Mouse (Mus musculus) stomach, postnatal 0 days (tissue): ENCODE data around the gene Hrnr. TPM values are rescaled to one million over a fixed set of nuclear protein-coding genes. Genes with fewer than 3 reads are reported as not detected.

ENCODE experiments used
- ATAC-seq: fragments of 200-750 bp; cut with Nextera tagmentation; 2 replicates; pipeline ENCODE4 v1.8.0; 2017; ENCODE audit not compliant: low FRiP score, low TSS enrichment
- DNase-seq: peaks from one replicate; pipeline ENCODE4 v3.0.0-alpha.2; 2016; ENCODE audit warnings: low spot score
- H3K27ac ChIP-seq: fragments of 300-500 bp; sonication (generic); replicated peaks from 2 replicates; pipeline ENCODE4 v1.5.1; 2014; ENCODE audit warnings: mild to moderate bottlenecking, control low read depth
- H3K27me3 ChIP-seq: fragments of 300-500 bp; sonication (generic); 2 replicates; pipeline ENCODE4 v1.6.1; 2014; ENCODE audit warnings: low read length; ENCODE audit not compliant: control insufficient read depth, insufficient read depth
- H3K36me3 ChIP-seq: fragments of 300-500 bp; sonication (generic); 2 replicates; pipeline ENCODE4 v1.6.1; 2014; ENCODE audit warnings: low read length, mixed read lengths; ENCODE audit not compliant: control insufficient read depth, insufficient read depth
- H3K4me1 ChIP-seq: fragments of 300-500 bp; sonication (generic); replicated peaks from 2 replicates; pipeline ENCODE4 v1.6.1; 2014; ENCODE audit warnings: antibody characterized with exemption; ENCODE audit not compliant: control insufficient read depth, insufficient read depth
- H3K4me2 ChIP-seq: fragments of 300-500 bp; sonication (generic); replicated peaks from 2 replicates; pipeline ENCODE4 v1.6.1; 2014; ENCODE audit warnings: low read depth, mild to moderate bottlenecking, control low read depth, moderate library complexity
- H3K4me3 ChIP-seq: fragments of 300-500 bp; sonication (generic); 2 replicates; pipeline ENCODE4 v1.5.1; 2014; ENCODE audit warnings: low read depth, low read length, control low read depth
- H3K9ac ChIP-seq: fragments of 300-500 bp; sonication (generic); 2 replicates; pipeline ENCODE4 v1.6.1; 2014; ENCODE audit warnings: mild to moderate bottlenecking, low read length, control low read depth, mixed read lengths
- H3K9me3 ChIP-seq: fragments of 300-500 bp; sonication (generic); 2 replicates; pipeline ENCODE4 v1.6.1; 2016; ENCODE audit warnings: low read length; ENCODE audit not compliant: control insufficient read depth
- CTCF ChIP-seq: IDR thresholded peaks from 2 replicates; pipeline ENCODE4 v1.5.1; 2016; ENCODE audit warnings: antibody characterized with exemption, low read depth, mild to moderate bottlenecking, moderate library complexity
- EP300 ChIP-seq: optimal IDR thresholded peaks from 2 replicates; pipeline ENCODE3; 2016; ENCODE audit warnings: antibody characterized with exemption
- WGBS: fragments of 180-500 bp; shearing (Covaris S2); extraction: QIAGEN DNeasy Blood & Tissue Kit; methylation state at CpG from one replicate; pipeline ENCODE4 v1.1.7; 2014; 5-methylcytosine and 5-hydroxymethylcytosine counted together
- polyA plus RNA-seq: library from polyadenylated mRNA; unstranded; fragments of >200 nt; fragmentation: Nextera tagmentation; extraction: Ambion mirVana; gene quantifications from 2 replicates; pipeline ENCODE4 v1.2.1, GENCODE M21; 2015

Gene Hrnr
- polyA plus RNA-seq, 1 experiment from 2014 or later = 60.2 TPM

DNA sequence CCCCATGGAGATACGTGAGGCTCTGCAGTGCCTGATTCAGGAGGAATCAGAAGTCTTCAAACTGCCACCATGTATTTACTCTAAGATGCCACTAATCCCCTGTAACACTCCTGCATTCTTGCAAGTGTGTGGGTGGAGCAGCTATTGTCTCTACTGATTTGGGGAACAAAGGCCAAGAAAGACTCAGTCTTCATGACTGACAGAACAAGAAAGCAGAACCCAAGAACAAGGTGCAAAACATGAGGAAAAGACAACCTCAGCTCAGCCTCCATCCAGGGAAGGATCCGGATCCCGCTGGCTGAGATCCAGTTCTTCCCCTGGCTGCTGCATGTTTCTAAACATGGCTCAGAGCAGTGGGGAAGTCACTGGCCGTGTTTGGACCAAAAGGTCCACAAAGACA lies 58.6 kb downstream of the Hrnr start:
- Histone ChIP-seq H3K4me1 (no peaks in the 10 kb centered on the region), H3K27me3 (no peaks in the 10 kb centered on the region), H3K4me2 (no peak overlapping the region), H3K27ac (no peak overlapping the region), H3K36me3 (no peaks in the 10 kb centered on the region), H3K9ac (no peak overlapping the region), H3K9me3 (no peaks in the 10 kb centered on the region), H3K4me3 (no peak overlapping the region)
- DNase-seq (no peak), ATAC-seq (no peak)
- 45% methylated on average over 4 of the region's 4 CpGs for WGBS
- TF ChIP-seq EP300 (no peak), CTCF (no peak)

Other genes starting within 250 kb of the Hrnr start
- gene Crnn, start 175.0 kb upstream of the Hrnr start, polyA plus RNA-seq = 3.3 and 3.7 TPM in 2 replicates
- gene Flg2, start 122.5 kb upstream of the Hrnr start, polyA plus RNA-seq = 0.17 and 0.29 TPM in 2 replicates
- 551 and 597 TPM in 2 replicates for gene Flg, start 46.2 kb upstream of the Hrnr start, polyA plus RNA-seq
- 181 and 233 TPM in 2 replicates for gene Rptn, start 74.0 kb downstream of the Hrnr start, polyA plus RNA-seq
- 0.86 and 1.1 TPM in 2 replicates for gene Tchh, start 122.6 kb downstream of the Hrnr start, polyA plus RNA-seq
- not detected in 2 replicates for gene Tchhl1, start 149.0 kb downstream of the Hrnr start, polyA plus RNA-seq
- 1,952 and 2,093 TPM in 2 replicates for gene S100a11, start 200.7 kb downstream of the Hrnr start, polyA plus RNA-seq
- 314 and 375 TPM in 2 replicates for gene S100a10, start 235.3 kb downstream of the Hrnr start, polyA plus RNA-seq